Mouse (Mus musculus) right cerebral cortex, adult 18-20 months (tissue): ENCODE measurements around the gene Trim5.
"Not testable (repeated sequence)": the region's sequence is repeated elsewhere in the genome, so short reads cannot be mapped to it uniquely, and the experiment has no call there.

Experiments used
- DNase-seq: peaks from one replicate; pipeline ENCODE4 v3.0.0; 2022; ENCODE audit warnings: mixed read lengths

The Trim5 gene

GRCm38 (mm10) chr7:104287576-104288443 lies at the start of gene Trim5:
Trim5 (minus strand) TSS chr7:104288094.
- not testable (repeated sequence) for DNase-seq

GRCm38 (mm10) chr7:104335547-104335946 lies 47.7 kb upstream of the Trim5 start:
- DNase-seq: not testable (repeated sequence)

GRCm38 (mm10) chr7:104329171-104329570 lies 41.3 kb upstream of the Trim5 start, which contains the start of gene Trim34b:
Trim34b (plus strand) TSS chr7:104329471.
- not testable (repeated sequence) for DNase-seq

GRCm38 (mm10) chr7:104322028-104322427 lies 34.1 kb upstream of the Trim5 start:
- no peak for DNase-seq

- not testable (repeated sequence) for DNase-seq
Measured at GRCm38 (mm10) chr7:104315369-104316080, 27.6 kb upstream of the Trim5 start, which contains the start of gene Trim12a. Trim12a (minus strand) TSS chr7:104315466.

GRCm38 (mm10) chr7:104314796-104315353 lies 27.0 kb upstream of the Trim5 start:
- DNase-seq: no peak

GRCm38 (mm10) chr7:104291638-104292400 lies 3.9 kb upstream of the Trim5 start:
- DNase-seq: no peak

- DNase-seq: no peak
Measured at GRCm38 (mm10) chr7:104290641-104291040, 2.7 kb upstream of the Trim5 start.

- DNase-seq: not testable (repeated sequence)
Measured at GRCm38 (mm10) chr7:104279361-104279760, 8.5 kb downstream of the Trim5 start.

- DNase-seq: not testable (repeated sequence)
Measured at GRCm38 (mm10) chr7:104265335-104265734, 22.6 kb downstream of the Trim5 start.

GRCm38 (mm10) chr7:104260380-104260779 lies 27.5 kb downstream of the Trim5 start:
- DNase-seq: not testable (repeated sequence)

- peak; percentile 17 for DNase-seq
Measured at GRCm38 (mm10) chr7:104244287-104245181, 43.4 kb downstream of the Trim5 start, which contains the start of gene Trim34a. Trim34a (plus strand) TSS chr7:104244457.

GRCm38 (mm10) chr7:104243616-104244015 lies 44.3 kb downstream of the Trim5 start:
- DNase-seq: no peak

GRCm38 (mm10) chr7:104240857-104241256 lies 47.0 kb downstream of the Trim5 start:
- DNase-seq: no peak

- DNase-seq: no peak
Measured at GRCm38 (mm10) chr7:104231203-104231602, 56.7 kb downstream of the Trim5 start.

- peak; percentile 3 for DNase-seq
Measured at GRCm38 (mm10) chr7:104218701-104219569, 69.0 kb downstream of the Trim5 start, which contains the start of gene Trim6. Trim6 (plus strand) TSS chr7:104218793.

- DNase-seq: no peak
Measured at GRCm38 (mm10) chr7:104217881-104218280, 70.0 kb downstream of the Trim5 start.

- DNase-seq: no peak
Measured at GRCm38 (mm10) chr7:104216011-104216535, 71.8 kb downstream of the Trim5 start.
